Mouse (Mus musculus) E14TG2a.4 (cell line): ENCODE results near the gene Clock.

ENCODE experiments used
- H3K27me3 ChIP-seq: 2 replicates; pipeline ENCODE4 v1.6.1; 2014; ENCODE audit warnings: low read length, control low read depth; ENCODE audit not compliant: insufficient read depth
- H3K36me3 ChIP-seq: 2 replicates; pipeline ENCODE4 v1.6.1; 2014; ENCODE audit warnings: low read length, control low read depth; ENCODE audit not compliant: insufficient read depth
- H3K4me1 ChIP-seq: replicated peaks from 2 replicates; pipeline ENCODE4 v1.6.1; 2014; ENCODE audit warnings: low read depth, low read length, control low read depth
- H3K4me3 ChIP-seq: replicated peaks from 2 replicates; pipeline ENCODE4 v1.5.1; 2014; ENCODE audit warnings: mild to moderate bottlenecking, low read length
- H3K9me3 ChIP-seq: 2 replicates; pipeline ENCODE4 v1.6.1; 2014; ENCODE audit warnings: low read length, control low read depth
- CTCF ChIP-seq: conservative IDR thresholded peaks from 2 replicates; pipeline ENCODE4 v1.5.1; 2014; ENCODE audit warnings: low read length
- NANOG ChIP-seq: IDR thresholded peaks from 2 replicates; pipeline ENCODE4 v1.6.1; 2014; ENCODE audit warnings: borderline replicate concordance, low read length, mixed read lengths
- POU5F1 ChIP-seq: IDR thresholded peaks from 2 replicates; pipeline ENCODE4 v1.6.1; 2014; ENCODE audit warnings: low read length, borderline replicate concordance

The Clock gene

GRCm38 (mm10) chr5:76327296-76327695 is 22.7 kb upstream of the Clock start:
- Histone ChIP-seq H3K4me3 (no peak overlapping the region), H3K4me1 (peaks cover 46% of the 10 kb centered on the region), H3K36me3 (no peaks in the 10 kb centered on the region), H3K9me3 (peaks cover 4% of the 10 kb centered on the region; the same call in 1 of the 2 replicates), H3K27me3 (no peaks in the 10 kb centered on the region)
- TF ChIP-seq NANOG (no peak), CTCF (no peak), POU5F1 (no peak)

DNA sequence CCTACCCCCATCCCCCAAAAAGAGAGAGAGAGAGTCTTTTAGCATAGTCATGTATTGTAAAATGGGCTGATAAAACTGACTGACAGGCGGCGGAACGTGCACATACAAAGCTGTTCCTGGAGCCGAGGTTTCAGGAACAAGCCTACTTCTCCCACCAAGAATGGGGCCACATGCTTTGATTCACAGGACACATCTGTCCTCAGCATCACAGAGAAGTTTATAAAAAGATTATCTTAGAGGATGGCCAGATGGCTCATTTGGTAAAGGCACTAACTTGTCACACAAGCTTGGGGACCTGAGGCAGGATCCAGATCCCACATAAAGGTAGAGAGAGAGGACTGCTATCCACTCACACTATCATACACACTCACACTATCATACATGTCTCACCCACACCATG is 20.5 kb upstream of the Clock start:
- peaks cover 51% of the 10 kb centered on the region for H3K4me1 ChIP-seq
- no peaks in the 10 kb centered on the region for H3K27me3 ChIP-seq
- TF ChIP-seq POU5F1, result no peak
- no peaks in the 10 kb centered on the region for H3K36me3 ChIP-seq
- H3K9me3 ChIP-seq, result peaks cover 4% of the 10 kb centered on the region; the same call in 1 of the 2 replicates
- H3K4me3 ChIP-seq, result no peak overlapping the region

DNA sequence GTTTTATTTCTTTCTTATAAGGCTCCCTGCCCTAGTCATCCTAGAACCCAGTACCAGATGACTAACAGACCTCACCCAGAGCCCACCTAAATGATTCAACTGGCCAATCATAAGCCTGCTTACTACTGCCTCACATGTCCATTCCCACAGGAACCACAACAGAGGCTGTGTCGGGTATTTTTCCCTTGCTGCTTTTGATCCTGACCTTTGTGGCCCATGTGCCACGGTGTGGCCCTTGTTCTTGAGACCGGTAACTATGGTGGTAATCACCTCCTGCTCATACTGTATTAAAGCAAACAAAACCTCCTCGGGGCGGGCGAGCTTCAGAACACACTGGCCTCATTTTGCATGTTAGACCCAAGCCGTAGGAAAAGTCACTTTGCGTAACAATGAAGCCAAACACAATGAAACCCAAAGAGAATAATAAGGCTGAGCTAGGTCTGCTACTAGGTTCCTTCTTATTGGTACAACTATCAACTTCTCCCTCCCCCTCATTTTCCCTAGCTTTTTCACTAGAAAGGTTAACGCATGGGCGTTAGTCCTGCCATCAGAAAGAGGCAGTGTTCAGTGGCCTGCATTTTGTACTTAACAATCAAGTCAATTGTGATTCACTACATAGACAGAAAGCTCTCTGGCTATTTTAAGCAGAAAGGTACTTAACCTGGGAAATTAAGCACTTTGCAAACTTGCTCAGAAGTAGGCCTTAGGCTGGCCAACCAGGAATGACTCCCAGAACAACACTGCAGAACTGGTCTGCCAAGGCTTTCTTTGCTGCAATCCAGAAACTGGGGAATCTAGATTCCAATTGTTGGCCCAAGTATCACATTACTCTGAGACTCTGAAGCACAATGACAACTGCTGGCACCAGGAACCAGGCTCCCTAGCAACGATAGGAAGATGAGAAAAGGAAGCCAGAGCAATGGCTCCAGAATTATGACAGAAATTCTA is 16.9 kb upstream of the Clock start:
- peak; percentile 3; the same call in 1 of the 2 replicates for TF ChIP-seq POU5F1
- TF ChIP-seq NANOG, result peak; percentile 78
- TF ChIP-seq CTCF, result no peak
- Histone ChIP-seq H3K4me1 (peaks cover 49% of the 10 kb centered on the region), H3K9me3 (no peaks in the 10 kb centered on the region), H3K36me3 (no peaks in the 10 kb centered on the region), H3K4me3 (peak overlapping the region; percentile 30), H3K27me3 (no peaks in the 10 kb centered on the region)

GRCm38 (mm10) chr5:76308206-76308605 is 3.6 kb upstream of the Clock start:
- Histone ChIP-seq H3K36me3 (no peaks in the 10 kb centered on the region), H3K9me3 (no peaks in the 10 kb centered on the region), H3K27me3 (no peaks in the 10 kb centered on the region), H3K4me3 (no peak overlapping the region), H3K4me1 (peaks cover 13% of the 10 kb centered on the region)
- no peak for TF ChIP-seq POU5F1

DNA sequence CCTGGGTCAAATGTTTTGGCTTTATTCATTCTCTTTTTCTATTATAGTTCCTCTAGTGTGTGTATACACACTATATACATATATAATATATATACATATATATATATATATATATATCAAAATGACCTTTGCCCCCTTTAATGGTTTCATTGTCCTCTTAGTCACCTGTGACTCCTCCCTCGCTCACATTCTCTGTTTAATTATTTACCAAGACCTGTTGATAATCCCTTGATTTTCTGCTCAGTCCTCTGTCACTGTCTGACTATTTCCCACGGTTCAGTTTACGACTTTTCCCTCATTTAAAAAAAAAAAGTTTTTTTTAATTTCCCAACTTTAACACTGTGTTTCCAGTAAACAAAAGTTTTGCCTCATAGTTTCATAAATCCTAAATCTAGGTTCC is 1.7 kb upstream of the Clock start:
- Histone ChIP-seq H3K4me3 (no peak overlapping the region), H3K9me3 (no peaks in the 10 kb centered on the region), H3K27me3 (no peaks in the 10 kb centered on the region), H3K36me3 (peaks cover 2% of the 10 kb centered on the region; the same call in 1 of the 2 replicates), H3K4me1 (peaks cover 25% of the 10 kb centered on the region)
- TF ChIP-seq CTCF, result no peak
- TF ChIP-seq NANOG, result no peak
- no peak for TF ChIP-seq POU5F1

DNA sequence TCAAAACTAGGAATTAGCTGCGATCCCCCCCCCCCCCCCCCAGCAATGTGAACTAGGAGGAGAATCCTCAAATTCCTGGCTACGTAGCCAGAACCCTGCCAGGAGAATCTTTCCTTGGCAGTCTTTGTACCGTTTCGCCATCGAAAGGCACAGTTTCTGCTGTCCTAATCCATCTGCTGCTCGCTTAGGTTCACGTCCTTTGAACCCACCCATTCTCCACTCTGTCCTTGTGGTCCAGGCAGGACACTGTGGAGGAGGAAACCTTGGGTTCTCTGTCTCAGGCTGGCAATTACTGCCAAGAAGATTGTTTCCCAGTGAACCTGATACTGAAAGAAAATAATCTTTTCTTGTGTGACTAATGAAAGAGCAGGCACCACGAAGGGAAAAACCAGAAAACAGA is 1.0 kb upstream of the Clock start:
- no peaks in the 10 kb centered on the region for H3K9me3 ChIP-seq
- H3K4me3 ChIP-seq, result peak overlapping the region; percentile 94
- no peaks in the 10 kb centered on the region for H3K27me3 ChIP-seq
- peaks cover 8% of the 10 kb centered on the region; the same call in 1 of the 2 replicates for H3K36me3 ChIP-seq
- TF ChIP-seq POU5F1, result no peak
- no peak for TF ChIP-seq NANOG
- TF ChIP-seq CTCF, result no peak
- peaks cover 25% of the 10 kb centered on the region for H3K4me1 ChIP-seq

- no peak for TF ChIP-seq POU5F1
- TF ChIP-seq NANOG, result no peak
- no peak for TF ChIP-seq CTCF
- Histone ChIP-seq H3K4me3 (peak overlapping the region; percentile 94), H3K36me3 (peaks cover 9% of the 10 kb centered on the region; the same call in 1 of the 2 replicates), H3K27me3 (no peaks in the 10 kb centered on the region), H3K9me3 (no peaks in the 10 kb centered on the region), H3K4me1 (peaks cover 25% of the 10 kb centered on the region)
Measured at GRCm38 (mm10) chr5:76303745-76304451, 694 bp downstream of the Clock start.

DNA sequence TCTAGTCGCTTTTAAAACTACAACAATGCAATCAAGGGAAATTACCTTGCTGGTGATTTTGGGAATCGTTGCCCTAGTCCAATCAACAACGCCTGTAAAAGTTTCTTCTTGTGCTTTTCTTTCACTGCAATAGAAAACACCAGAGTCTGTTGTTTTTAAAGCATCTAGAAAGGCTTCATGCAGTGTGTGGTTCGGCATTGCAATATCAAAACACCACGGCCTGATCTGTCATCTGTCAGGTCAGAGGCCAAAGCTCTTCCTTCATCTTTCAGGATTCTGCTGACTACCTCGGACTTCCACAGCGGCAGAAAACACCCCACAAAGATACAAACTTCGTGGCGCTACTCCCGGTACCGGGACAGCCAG is 1.2 kb downstream of the Clock start:
- Histone ChIP-seq H3K9me3 (no peaks in the 10 kb centered on the region), H3K4me1 (peaks cover 25% of the 10 kb centered on the region), H3K36me3 (peaks cover 9% of the 10 kb centered on the region; the same call in 1 of the 2 replicates), H3K27me3 (no peaks in the 10 kb centered on the region), H3K4me3 (peak overlapping the region; percentile 94)
- TF ChIP-seq CTCF, result no peak
- no peak for TF ChIP-seq POU5F1
- no peak for TF ChIP-seq NANOG
